Mouse (Mus musculus) megakaryocyte, embryonic 14.5 days (primary cell): Measurements from ENCODE around the gene Tnrc18.

Source experiments
- FLI1 ChIP-seq: IDR thresholded peaks from 2 replicates; pipeline ENCODE4 v1.6.1; 2012; ENCODE audit warnings: low read length, inconsistent platforms, mixed read lengths
- GATA1 ChIP-seq: IDR thresholded peaks from 3 replicates; pipeline ENCODE4 v1.6.1; 2012; ENCODE audit warnings: mixed read lengths, low read length, inconsistent platforms, borderline replicate concordance

DNA sequence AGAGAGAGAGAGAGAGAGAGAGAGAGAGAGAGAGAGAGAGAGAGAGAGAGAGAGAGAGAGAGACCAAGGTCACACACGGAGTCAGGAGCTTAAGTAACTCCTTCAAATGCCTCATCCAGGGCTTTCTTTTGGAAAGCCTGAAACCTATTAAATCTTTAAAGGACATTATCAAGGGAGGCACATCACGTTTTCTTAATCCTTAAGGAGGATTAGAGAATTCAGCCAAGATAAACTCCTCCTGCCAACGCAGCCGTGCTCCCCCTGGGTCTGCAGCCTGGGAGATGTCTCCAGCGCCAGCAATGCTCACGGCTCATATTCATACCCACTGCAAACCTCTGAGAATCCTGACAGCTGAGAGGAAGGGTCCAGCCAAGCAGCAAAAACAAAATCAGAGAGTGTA lies 128.6 kb downstream of the Tnrc18 start:
- no peak for TF ChIP-seq GATA1
- TF ChIP-seq FLI1, result no peak
